Mouse (Mus musculus) adrenal gland, adult 10 weeks (tissue): ENCODE results near the gene Oas1c. TPM values are rescaled to one million over a fixed set of nuclear protein-coding genes. Genes with fewer than 3 reads are reported as not detected.

ENCODE experiments used
- polyA plus RNA-seq: library from polyadenylated mRNA; stranded (reverse); fragments of 350-450 nt; fragmentation: Illumina TruSeq; extraction: RNeasy Lipid Tissue Mini Kit (QIAGEN cat#74804); gene quantifications from one replicate; pipeline ENCODE4 v1.2.3, GENCODE M21; 2014; ENCODE audit warnings: low read depth, low replicate concordance

Oas1c gene
- 0.99 TPM for polyA plus RNA-seq

GRCm38 (mm10) chr5:120811951-120812819 lies at the start of gene Oas1c:
Oas1c (minus strand) TSS chr5:120812514.

GRCm38 (mm10) chr5:120861121-120861520 lies 48.8 kb upstream of the Oas1c start, which contains the start of gene Oas1h:
Oas1h (plus strand) TSS chr5:120861421.

GRCm38 (mm10) chr5:120847067-120847466 lies 34.8 kb upstream of the Oas1c start, which contains the start of gene Oas1f:
Oas1f (plus strand) TSS chr5:120847367.

GRCm38 (mm10) chr5:120795480-120796034 lies 16.8 kb downstream of the Oas1c start, which contains the start of gene Oas1e:
Oas1e (minus strand) TSS chr5:120795530.

GRCm38 (mm10) chr5:120777478-120777877 lies 34.8 kb downstream of the Oas1c start, which contains the start of gene Oas3:
Oas3 (minus strand) TSS chr5:120777661.

Other genes starting within 250 kb of the Oas1c start
- 3.8 TPM for gene Tpcn1, start 223.8 kb downstream of the Oas1c start, polyA plus RNA-seq
- gene Iqcd, start 223.5 kb downstream of the Oas1c start, polyA plus RNA-seq: not detected
- gene Rita1, start 199.9 kb downstream of the Oas1c start, polyA plus RNA-seq: not detected
- 0.58 TPM for gene Ddx54, start 199.8 kb downstream of the Oas1c start, polyA plus RNA-seq
- gene Cfap73, start 178.3 kb downstream of the Oas1c start, polyA plus RNA-seq: not detected
- gene Rasal1, start 163.7 kb downstream of the Oas1c start, polyA plus RNA-seq: not detected
- gene Dtx1, start 100.6 kb downstream of the Oas1c start, polyA plus RNA-seq: 0.52 TPM
- gene Oas2, start 62.7 kb downstream of the Oas1c start, polyA plus RNA-seq: 1.2 TPM
- 0.41 TPM for gene Oas3, start 34.9 kb downstream of the Oas1c start, polyA plus RNA-seq
- gene Oas1e, start 17.0 kb downstream of the Oas1c start, polyA plus RNA-seq: not detected
- not detected for gene Oas1f, start 34.9 kb upstream of the Oas1c start, polyA plus RNA-seq
- gene Oas1h, start 48.9 kb upstream of the Oas1c start, polyA plus RNA-seq: not detected
- not detected for gene Oas1g, start 75.1 kb upstream of the Oas1c start, polyA plus RNA-seq
- gene Oas1a, start 95.0 kb upstream of the Oas1c start, polyA plus RNA-seq: 0.99 TPM
- gene Oas1d, start 102.0 kb upstream of the Oas1c start, polyA plus RNA-seq: not detected
- gene Rph3a, start 197.6 kb upstream of the Oas1c start, polyA plus RNA-seq: 2.5 TPM